Mouse (Mus musculus): Measurements from ENCODE around the gene Vegfa.

Gene Vegfa

GRCm38 (mm10) chr17:46052146-46052545 lies 20.0 kb upstream of the Vegfa start:
- DNase-seq (ENCODE audit: inconsistent age in 2 of 2, low spot score in 1 of 2): no peak

GRCm38 (mm10) chr17:46051356-46051755 lies 19.2 kb upstream of the Vegfa start:
- DNase-seq (ENCODE audit: inconsistent age in 2 of 2, low spot score in 1 of 2): peak in 1 of 2 experiments; percentile 58

- no peak for DNase-seq (ENCODE audit: inconsistent age in 2 of 2, low spot score in 1 of 2)
Measured at GRCm38 (mm10) chr17:46049567-46049966, 17.4 kb upstream of the Vegfa start.

GRCm38 (mm10) chr17:46048184-46048583 lies 16.0 kb upstream of the Vegfa start:
- DNase-seq (ENCODE audit: inconsistent age in 2 of 2, low spot score in 1 of 2): no peak

GRCm38 (mm10) chr17:46045742-46046141 lies 13.6 kb upstream of the Vegfa start:
- no peak for DNase-seq (ENCODE audit: inconsistent age in 2 of 2, low spot score in 1 of 2)

- DNase-seq (ENCODE audit: inconsistent age in 2 of 2, low spot score in 1 of 2): no peak
Measured at GRCm38 (mm10) chr17:46044953-46045352, 12.8 kb upstream of the Vegfa start.

GRCm38 (mm10) chr17:46042158-46042557 lies 10.0 kb upstream of the Vegfa start:
- DNase-seq (ENCODE audit: inconsistent age in 2 of 2, low spot score in 1 of 2): no peak

GRCm38 (mm10) chr17:46041679-46042078 lies 9.5 kb upstream of the Vegfa start:
- DNase-seq (ENCODE audit: inconsistent age in 2 of 2, low spot score in 1 of 2): no peak

- DNase-seq (ENCODE audit: inconsistent age in 2 of 2, low spot score in 1 of 2): peak; percentile 34 to 79
Measured at GRCm38 (mm10) chr17:46041223-46041622, 9.1 kb upstream of the Vegfa start.

- DNase-seq (ENCODE audit: inconsistent age in 2 of 2, low spot score in 1 of 2): no peak
Measured at GRCm38 (mm10) chr17:46040561-46040960, 8.4 kb upstream of the Vegfa start.

GRCm38 (mm10) chr17:46038906-46039305 lies 6.7 kb upstream of the Vegfa start:
- peak in 1 of 2 experiments; percentile 69 for DNase-seq (ENCODE audit: inconsistent age in 2 of 2, low spot score in 1 of 2)

- peak; percentile 82 to 91 for DNase-seq (ENCODE audit: inconsistent age in 2 of 2, low spot score in 1 of 2)
Measured at GRCm38 (mm10) chr17:46036400-46036799, 4.2 kb upstream of the Vegfa start.

- peak in 1 of 2 experiments; percentile 31 for DNase-seq (ENCODE audit: inconsistent age in 2 of 2, low spot score in 1 of 2)
Measured at GRCm38 (mm10) chr17:46034110-46034509, 1.9 kb upstream of the Vegfa start.

GRCm38 (mm10) chr17:46033607-46034006 lies 1.4 kb upstream of the Vegfa start:
- DNase-seq (ENCODE audit: inconsistent age in 2 of 2, low spot score in 1 of 2): peak in 1 of 2 experiments; percentile 42

GRCm38 (mm10) chr17:46033122-46033521 lies 953 bp upstream of the Vegfa start:
- DNase-seq (ENCODE audit: inconsistent age in 2 of 2, low spot score in 1 of 2): peak in 1 of 2 experiments; percentile 63

GRCm38 (mm10) chr17:46031621-46032211 lies 453 bp downstream of the Vegfa start:
- peak; percentile 80 to 91 for DNase-seq (ENCODE audit: inconsistent age in 2 of 2, low spot score in 1 of 2)

GRCm38 (mm10) chr17:46030731-46031620 lies 1.2 kb downstream of the Vegfa start:
- DNase-seq (ENCODE audit: inconsistent age in 2 of 2, low spot score in 1 of 2): peak; percentile 88 to 95

- DNase-seq (ENCODE audit: inconsistent age in 2 of 2, low spot score in 1 of 2): peak in 1 of 2 experiments; percentile 70
Measured at GRCm38 (mm10) chr17:46030323-46030730, 1.8 kb downstream of the Vegfa start.

GRCm38 (mm10) chr17:46029554-46030207 lies 2.5 kb downstream of the Vegfa start:
- DNase-seq (ENCODE audit: inconsistent age in 2 of 2, low spot score in 1 of 2): peak; percentile 57 to 89

- DNase-seq (ENCODE audit: inconsistent age in 2 of 2, low spot score in 1 of 2): peak; percentile 65 to 91
Measured at GRCm38 (mm10) chr17:46029052-46029553, 3.1 kb downstream of the Vegfa start.

Data from adrenal gland, adult (tissue).